Mouse (Mus musculus) T-helper 1 cell (primary cell): ENCODE data around the gene Myh7b.

Source experiments
- in situ Hi-C: fragments of 300-600 bp; cut with MboI, MseI; formaldehyde crosslinking; loops from one replicate; pipeline ENCODE4 v1.15.1; 2025; ENCODE audit warnings: high pct_unique_total_duplicates

Gene Myh7b

GRCm38 (mm10) chr2:155610978-155611377 lies at the start of gene Myh7b:
Gene Myh7b, plus strand, starts transcription at chr2:155611212.
- in situ Hi-C loops, result no loop called here

GRCm38 (mm10) chr2:155562209-155562608 lies 48.8 kb upstream of the Myh7b start:
- in situ Hi-C loops, result no loop called here

- in situ Hi-C loops, result no loop called here
These were observed 48.1 kb upstream of the Myh7b start for GRCm38 (mm10) chr2:155562934-155563333.

- in situ Hi-C loops, result no loop called here
These were observed 43.3 kb upstream of the Myh7b start for GRCm38 (mm10) chr2:155567751-155568150.

- in situ Hi-C loops, result no loop called here
These were observed 41.7 kb upstream of the Myh7b start for GRCm38 (mm10) chr2:155569223-155569807.

- in situ Hi-C loops, result no loop called here
These were observed 38.0 kb upstream of the Myh7b start for GRCm38 (mm10) chr2:155573001-155573400.

- in situ Hi-C loops, result no loop called here
These were observed 37.0 kb upstream of the Myh7b start for GRCm38 (mm10) chr2:155573996-155574395.

GRCm38 (mm10) chr2:155574700-155575099 lies 36.3 kb upstream of the Myh7b start:
- in situ Hi-C loops, result no loop called here

GRCm38 (mm10) chr2:155576656-155577055 lies 34.4 kb upstream of the Myh7b start:
- in situ Hi-C loops, result no loop called here

GRCm38 (mm10) chr2:155580331-155580730 lies 30.7 kb upstream of the Myh7b start:
- in situ Hi-C loops, result no loop called here

GRCm38 (mm10) chr2:155582384-155582995 lies 28.5 kb upstream of the Myh7b start:
- in situ Hi-C loops, result no loop called here

GRCm38 (mm10) chr2:155582996-155583395 lies 28.0 kb upstream of the Myh7b start:
- in situ Hi-C loops, result no loop called here

- in situ Hi-C loops, result no loop called here
These were observed 27.0 kb upstream of the Myh7b start for GRCm38 (mm10) chr2:155583927-155584530.

GRCm38 (mm10) chr2:155585082-155585481 lies 25.9 kb upstream of the Myh7b start:
- in situ Hi-C loops, result loop anchor here (5.0 kb wide), 1 partner anchor 73 kb away; no protein-coding TSS in a partner anchor

GRCm38 (mm10) chr2:155585486-155585885 lies 25.5 kb upstream of the Myh7b start:
- in situ Hi-C loops, result loop anchor here (5.0 kb wide), 1 partner anchor 73 kb away; no protein-coding TSS in a partner anchor

GRCm38 (mm10) chr2:155588136-155588535 lies 22.9 kb upstream of the Myh7b start:
- in situ Hi-C loops, result loop anchor here (5.0 kb wide), 1 partner anchor 76 kb away; no protein-coding TSS in a partner anchor

- in situ Hi-C loops, result loop anchor here (5.0 kb wide), 1 partner anchor 77 kb away; no protein-coding TSS in a partner anchor
These were observed 21.5 kb upstream of the Myh7b start for GRCm38 (mm10) chr2:155589521-155589920.

- in situ Hi-C loops, result no loop called here
These were observed 20.1 kb upstream of the Myh7b start for GRCm38 (mm10) chr2:155590876-155591275.

- in situ Hi-C loops, result no loop called here
These were observed 19.3 kb upstream of the Myh7b start for GRCm38 (mm10) chr2:155591676-155592075.

- in situ Hi-C loops, result no loop called here
These were observed 18.7 kb upstream of the Myh7b start, which contains the start of gene Gss for GRCm38 (mm10) chr2:155592137-155592853. Gene Gss, minus strand, starts transcription at chr2:155592810.

- in situ Hi-C loops, result no loop called here
These were observed 18.1 kb upstream of the Myh7b start for GRCm38 (mm10) chr2:155592854-155593283.

GRCm38 (mm10) chr2:155595516-155595915 lies 15.5 kb upstream of the Myh7b start:
- in situ Hi-C loops, result no loop called here
